Mouse (Mus musculus) lung, postnatal 0 days (tissue): ENCODE measurements around the gene Mrgbp. TPM values are rescaled to one million over a fixed set of nuclear protein-coding genes. Genes with fewer than 3 reads are reported as not detected.

Experiments
- ATAC-seq: fragments of 200-750 bp; cut with Nextera tagmentation; 2 replicates; pipeline ENCODE4 v1.8.0; 2017; ENCODE audit warnings: moderate library complexity
- DNase-seq: peaks from one replicate; pipeline ENCODE4 v3.0.0-alpha.2; 2016; ENCODE audit warnings: low spot score
- H3K27ac ChIP-seq: fragments of 300-500 bp; sonication (generic); 2 replicates; pipeline ENCODE4 v1.5.1; 2014; ENCODE audit warnings: antibody characterized with exemption, mild to moderate bottlenecking, low read length, mixed read lengths
- H3K27me3 ChIP-seq: fragments of 300-500 bp; sonication (generic); replicated peaks from 2 replicates; pipeline ENCODE4 v1.6.1; 2014; ENCODE audit warnings: low read length, mixed read lengths; ENCODE audit not compliant: insufficient read depth
- H3K36me3 ChIP-seq: fragments of 300-500 bp; sonication (generic); 2 replicates; pipeline ENCODE4 v1.6.1; 2014; ENCODE audit warnings: low read length, mixed read lengths; ENCODE audit not compliant: insufficient read depth
- H3K4me1 ChIP-seq: fragments of 300-500 bp; sonication (generic); 2 replicates; pipeline ENCODE4 v1.6.1; 2014; ENCODE audit warnings: antibody characterized with exemption, low read depth, low read length, mixed read lengths; ENCODE audit not compliant: insufficient read depth
- H3K4me2 ChIP-seq: fragments of 300-500 bp; sonication (generic); replicated peaks from 2 replicates; pipeline ENCODE4 v1.6.1; 2014; ENCODE audit warnings: low read depth, mild to moderate bottlenecking, low read length, moderate library complexity, mixed read lengths
- H3K4me3 ChIP-seq: fragments of 300-500 bp; sonication (generic); 2 replicates; pipeline ENCODE4 v1.5.1; 2014; ENCODE audit warnings: low read depth, low read length
- H3K9ac ChIP-seq: fragments of 300-500 bp; sonication (generic); replicated peaks from 2 replicates; pipeline ENCODE4 v1.6.1; 2014; ENCODE audit warnings: low read depth, mild to moderate bottlenecking
- H3K9me3 ChIP-seq: fragments of 300-500 bp; sonication (generic); 2 replicates; pipeline ENCODE4 v1.6.1; 2016; ENCODE audit warnings: low read length, mixed read lengths
- CTCF ChIP-seq: IDR thresholded peaks from 2 replicates; pipeline ENCODE4 v1.5.1; 2016; ENCODE audit warnings: antibody characterized with exemption, mild to moderate bottlenecking
- EP300 ChIP-seq: IDR thresholded peaks from 2 replicates; pipeline ENCODE4 v1.6.1; 2016; ENCODE audit warnings: antibody characterized with exemption, mild to moderate bottlenecking, control low read depth
- WGBS: fragments of 180-500 bp; shearing (Covaris S2); extraction: QIAGEN DNeasy Blood & Tissue Kit; methylation state at CpG from one replicate; pipeline ENCODE4 v1.1.7; 2014; 5-methylcytosine and 5-hydroxymethylcytosine counted together
- polyA plus RNA-seq: library from polyadenylated mRNA; unstranded; fragments of >200 nt; fragmentation: Nextera tagmentation; extraction: Ambion mirVana; gene quantifications from 2 replicates; pipeline ENCODE4 v1.2.1, GENCODE M21; 2015

Mrgbp gene
- polyA plus RNA-seq, 1 experiment from 2014 or later = 22.4 TPM

DNA sequence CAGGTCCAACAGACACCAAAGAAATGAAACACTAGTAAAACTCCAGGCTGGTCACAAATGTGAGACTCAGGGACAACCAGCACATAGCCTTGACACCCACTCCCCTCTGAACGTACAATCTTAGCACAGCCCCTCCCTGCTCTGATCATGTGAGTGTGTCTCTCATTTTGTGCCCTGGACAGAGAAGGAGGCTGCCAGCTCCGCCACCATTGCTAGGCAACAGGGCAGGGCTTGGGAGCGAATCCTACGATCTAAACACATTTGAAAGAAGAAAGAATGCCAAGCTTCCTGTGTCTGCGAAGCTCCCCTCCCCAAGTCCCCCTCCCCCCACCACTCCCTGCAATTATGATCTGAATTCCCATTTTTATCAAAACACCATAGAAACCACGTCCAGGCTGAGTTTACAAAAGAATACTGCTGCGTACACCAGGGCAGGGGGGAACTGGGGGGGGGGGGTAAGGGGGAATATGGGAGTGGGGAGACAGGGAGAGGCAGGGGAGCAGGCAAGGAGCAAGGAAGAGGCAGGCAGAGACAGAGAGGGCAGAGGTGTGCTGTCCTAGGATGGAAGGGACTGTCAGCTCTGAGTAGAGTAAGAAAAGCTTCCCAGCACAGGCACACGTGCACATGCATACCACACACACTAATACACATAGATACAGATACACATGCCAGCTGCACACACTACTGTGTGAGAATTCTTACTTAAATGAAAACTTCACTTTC, 33.6 kb upstream of the Mrgbp start:
- 12% methylated on average over 8 of the region's 8 CpGs for WGBS
- no peaks in the 10 kb centered on the region for H3K27me3 ChIP-seq
- TF ChIP-seq EP300 = no peak
- TF ChIP-seq CTCF = no peak
- no peaks in the 10 kb centered on the region for H3K4me1 ChIP-seq
- no peak for DNase-seq
- H3K4me2 ChIP-seq = no peak overlapping the region
- H3K9me3 ChIP-seq = no peaks in the 10 kb centered on the region
- H3K27ac ChIP-seq = no peak overlapping the region
- H3K36me3 ChIP-seq = no peaks in the 10 kb centered on the region
- no peak for ATAC-seq
- H3K4me3 ChIP-seq = no peak overlapping the region
- no peak overlapping the region for H3K9ac ChIP-seq

DNA sequence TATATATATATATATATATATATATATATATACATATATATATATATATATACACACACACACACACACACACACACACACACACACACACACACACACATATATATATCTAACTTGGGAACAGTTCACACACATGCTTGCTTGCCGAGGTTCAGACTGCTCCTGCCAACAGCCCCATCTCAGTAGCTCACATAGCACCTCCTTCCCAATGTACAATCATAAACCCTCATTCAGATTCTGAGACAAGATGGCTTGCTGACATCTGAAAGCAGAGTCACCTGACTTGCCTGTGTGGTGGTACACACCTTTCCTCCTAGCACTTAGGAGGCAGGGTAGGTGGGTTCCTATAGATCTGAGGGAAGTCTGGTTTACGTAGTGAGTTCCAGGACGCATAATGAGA, 28.8 kb upstream of the Mrgbp start:
- Histone ChIP-seq H3K9me3 (no peaks in the 10 kb centered on the region), H3K27ac (no peak overlapping the region), H3K36me3 (no peaks in the 10 kb centered on the region), H3K4me3 (no peak overlapping the region), H3K4me2 (no peak overlapping the region), H3K27me3 (no peaks in the 10 kb centered on the region), H3K4me1 (no peaks in the 10 kb centered on the region), H3K9ac (no peak overlapping the region)
- no peak for TF ChIP-seq EP300
- no peak for TF ChIP-seq CTCF
- WGBS = 62% methylated on average over 3 of the region's 3 CpGs
- DNase-seq = no peak
- ATAC-seq = no peak

DNA sequence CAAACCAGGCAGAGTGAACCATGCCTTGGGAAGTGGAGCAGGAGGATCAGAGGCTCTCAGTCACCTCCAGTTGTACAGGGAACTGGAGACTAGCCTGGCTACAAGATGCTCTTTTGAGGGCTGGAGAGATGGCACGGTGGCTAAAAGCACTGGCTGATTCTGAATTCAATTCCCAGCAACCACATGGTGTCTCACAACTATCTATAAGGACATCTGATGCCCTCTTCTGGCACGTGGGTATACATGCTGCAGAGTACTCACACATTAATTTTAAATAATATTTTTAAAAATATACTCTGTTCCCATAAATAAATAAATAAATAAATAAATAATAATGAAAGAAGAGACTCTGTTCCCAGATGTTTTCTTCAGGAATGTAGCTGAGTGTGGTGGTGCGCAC, 25.9 kb upstream of the Mrgbp start:
- Histone ChIP-seq H3K4me3 (no peak overlapping the region), H3K36me3 (no peaks in the 10 kb centered on the region), H3K9me3 (no peaks in the 10 kb centered on the region), H3K9ac (no peak overlapping the region), H3K27me3 (no peaks in the 10 kb centered on the region), H3K4me2 (no peak overlapping the region), H3K4me1 (no peaks in the 10 kb centered on the region), H3K27ac (no peak overlapping the region)
- ATAC-seq = no peak
- DNase-seq = no peak
- peak; percentile 35 for TF ChIP-seq CTCF
- no peak for TF ChIP-seq EP300
- 52% methylated on average over 3 of the region's 3 CpGs for WGBS

DNA sequence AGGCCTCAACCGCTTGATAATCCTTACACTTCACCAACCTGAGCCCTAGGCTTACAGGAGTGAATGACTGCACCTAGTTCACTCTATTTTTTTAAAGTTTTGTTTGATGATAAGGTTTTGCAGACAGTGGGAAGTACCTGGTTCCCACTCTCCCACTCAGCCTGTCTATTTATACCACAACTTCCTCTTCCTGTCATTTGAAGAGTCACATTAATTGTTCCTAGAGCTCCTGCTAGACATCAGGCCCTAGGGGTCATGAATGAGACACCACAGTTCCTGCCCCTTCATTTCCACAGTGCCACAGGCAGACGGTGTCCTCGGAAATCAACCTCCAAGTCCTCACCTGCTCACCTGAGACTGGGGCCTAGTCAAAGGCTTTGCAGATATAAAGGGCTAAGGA, 24.6 kb upstream of the Mrgbp start:
- 52% methylated on average over 3 of the region's 3 CpGs for WGBS
- Histone ChIP-seq H3K4me2 (no peak overlapping the region), H3K36me3 (no peaks in the 10 kb centered on the region), H3K27ac (no peak overlapping the region), H3K4me3 (no peak overlapping the region), H3K9me3 (no peaks in the 10 kb centered on the region), H3K4me1 (no peaks in the 10 kb centered on the region), H3K27me3 (no peaks in the 10 kb centered on the region), H3K9ac (no peak overlapping the region)
- ATAC-seq (no peak), DNase-seq (no peak)
- no peak for TF ChIP-seq EP300
- TF ChIP-seq CTCF = no peak

DNA sequence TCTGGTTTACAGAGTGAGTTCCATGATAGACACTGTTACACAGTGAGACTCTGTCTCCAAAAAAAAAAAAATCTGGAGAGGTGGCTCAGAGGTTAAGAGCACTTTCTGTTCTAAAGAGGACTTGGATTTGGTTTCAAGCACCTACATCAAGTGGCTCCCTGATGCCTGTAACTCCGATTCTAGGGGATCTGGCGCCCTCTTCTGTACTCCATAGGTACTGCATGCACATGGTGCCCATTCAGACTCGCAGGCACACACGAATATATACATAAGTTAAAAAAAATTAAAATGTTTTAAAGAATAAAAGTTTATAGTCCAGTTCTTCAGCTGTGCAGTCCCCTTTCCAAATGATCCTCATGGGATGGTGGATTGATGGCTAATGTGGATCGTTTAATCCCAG, 20.9 kb upstream of the Mrgbp start:
- no peak overlapping the region for H3K27ac ChIP-seq
- H3K4me1 ChIP-seq = no peaks in the 10 kb centered on the region
- no peaks in the 10 kb centered on the region for H3K27me3 ChIP-seq
- no peaks in the 10 kb centered on the region for H3K36me3 ChIP-seq
- H3K4me2 ChIP-seq = no peak overlapping the region
- no peak overlapping the region for H3K9ac ChIP-seq
- H3K9me3 ChIP-seq = no peaks in the 10 kb centered on the region
- DNase-seq = no peak
- H3K4me3 ChIP-seq = no peak overlapping the region
- ATAC-seq = no peak
- WGBS = 57% methylated on average over 5 of the region's 5 CpGs
- peak; percentile 56 for TF ChIP-seq CTCF
- TF ChIP-seq EP300 = no peak

DNA sequence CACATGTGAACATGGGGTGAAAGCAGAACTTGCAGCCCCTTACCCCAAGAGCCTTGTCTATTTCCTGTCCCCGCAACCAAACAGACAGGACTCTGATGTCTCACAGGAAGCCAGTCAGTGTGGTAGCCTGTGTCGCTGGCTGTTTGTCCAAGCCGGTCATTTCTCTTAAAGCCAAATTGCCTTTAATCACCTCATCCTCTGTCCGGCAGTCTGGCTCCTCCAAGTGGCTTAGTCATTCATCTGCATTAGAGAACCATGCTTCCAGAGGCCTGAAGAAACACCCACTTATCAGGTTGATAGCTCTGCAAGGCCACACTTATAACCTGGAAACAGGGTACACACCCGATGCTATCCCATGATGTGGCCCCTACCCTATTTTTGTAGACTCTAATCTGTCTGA, 19.0 kb upstream of the Mrgbp start:
- Histone ChIP-seq H3K9me3 (no peaks in the 10 kb centered on the region), H3K4me2 (no peak overlapping the region), H3K36me3 (no peaks in the 10 kb centered on the region), H3K9ac (no peak overlapping the region), H3K4me3 (no peak overlapping the region), H3K27me3 (no peaks in the 10 kb centered on the region), H3K4me1 (no peaks in the 10 kb centered on the region), H3K27ac (no peak overlapping the region)
- DNase-seq (no peak), ATAC-seq (no peak)
- WGBS = 36% methylated on average over 5 of the region's 5 CpGs
- TF ChIP-seq CTCF (no peak), EP300 (no peak)

DNA sequence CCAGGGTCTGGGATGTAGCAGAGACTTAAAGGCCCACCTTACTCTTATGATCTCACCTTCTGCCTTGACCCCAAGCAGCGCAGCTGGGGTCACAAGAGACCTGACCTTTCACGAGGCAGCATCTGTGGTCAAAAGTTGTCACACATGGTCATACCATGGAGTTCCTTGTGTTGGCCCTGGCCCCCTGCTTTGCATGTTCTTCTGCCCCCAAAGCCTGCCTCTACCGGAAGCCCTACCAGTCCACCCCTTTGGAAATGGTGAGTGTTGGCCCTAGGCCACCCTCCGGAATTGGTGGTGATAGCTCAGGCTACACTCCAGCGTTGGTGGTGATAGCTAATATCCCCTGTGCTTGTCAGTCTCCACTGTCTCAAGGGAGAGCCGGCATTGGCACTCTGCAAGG, 17.8 kb upstream of the Mrgbp start:
- no peak overlapping the region for H3K9ac ChIP-seq
- H3K4me2 ChIP-seq = no peak overlapping the region
- no peaks in the 10 kb centered on the region for H3K36me3 ChIP-seq
- no peak for ATAC-seq
- H3K27ac ChIP-seq = no peak overlapping the region
- H3K4me3 ChIP-seq = no peak overlapping the region
- no peak for DNase-seq
- H3K27me3 ChIP-seq = no peaks in the 10 kb centered on the region
- TF ChIP-seq EP300 (no peak), CTCF (no peak)
- WGBS = 58% methylated on average over 6 of the region's 6 CpGs
- H3K4me1 ChIP-seq = no peaks in the 10 kb centered on the region
- no peaks in the 10 kb centered on the region for H3K9me3 ChIP-seq
